Mouse (Mus musculus) lung, postnatal 14 days (tissue): ENCODE results near the gene Srr.

Experiments
- DNase-seq: peaks from one replicate; pipeline ENCODE4 v3.0.0; 2021

The Srr gene

GRCm38 (mm10) chr11:74857756-74858155 is 68.0 kb downstream of the Srr start:
- DNase-seq: no peak
